Mouse (Mus musculus) fibroblast of lung, adult 2 months (primary cell): ENCODE results near the gene Nacc1.
"Not testable (repeated sequence)": the region's sequence is repeated elsewhere in the genome, so short reads cannot be mapped to it uniquely, and the experiment has no call there.

ENCODE experiments used
- DNase-seq: peaks from one replicate; pipeline ENCODE4 v3.0.0-alpha.2; 2011; ENCODE audit warnings: low read depth

Nacc1 gene

GRCm38 (mm10) chr8:84698929-84699401 is 11.3 kb upstream of the Nacc1 start:
- DNase-seq, result peak; percentile 81

DNA sequence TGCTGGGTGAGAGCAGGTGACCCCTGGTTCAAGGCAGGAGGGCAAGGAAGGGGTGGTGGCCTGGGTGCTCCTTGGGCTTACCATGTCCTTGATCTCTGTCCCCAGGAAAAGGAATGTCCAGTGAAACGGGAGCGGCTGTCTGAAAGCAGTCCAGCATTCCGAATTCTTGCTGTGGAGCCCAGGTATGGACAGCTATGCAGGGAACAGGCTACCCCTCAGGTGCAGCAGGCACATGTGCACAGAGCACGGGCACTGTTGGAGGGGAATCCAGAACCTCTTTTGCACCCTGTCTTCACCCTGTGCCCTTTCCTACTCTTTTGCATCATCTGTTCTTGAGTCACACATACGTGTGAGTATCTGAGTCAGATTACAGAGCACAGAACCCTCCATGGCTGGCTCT is 10.6 kb upstream of the Nacc1 start:
- no peak for DNase-seq

GRCm38 (mm10) chr8:84697166-84698130 is 9.8 kb upstream of the Nacc1 start:
- no peak for DNase-seq

- no peak for DNase-seq
Measured at GRCm38 (mm10) chr8:84695140-84695539, 7.5 kb upstream of the Nacc1 start.

DNA sequence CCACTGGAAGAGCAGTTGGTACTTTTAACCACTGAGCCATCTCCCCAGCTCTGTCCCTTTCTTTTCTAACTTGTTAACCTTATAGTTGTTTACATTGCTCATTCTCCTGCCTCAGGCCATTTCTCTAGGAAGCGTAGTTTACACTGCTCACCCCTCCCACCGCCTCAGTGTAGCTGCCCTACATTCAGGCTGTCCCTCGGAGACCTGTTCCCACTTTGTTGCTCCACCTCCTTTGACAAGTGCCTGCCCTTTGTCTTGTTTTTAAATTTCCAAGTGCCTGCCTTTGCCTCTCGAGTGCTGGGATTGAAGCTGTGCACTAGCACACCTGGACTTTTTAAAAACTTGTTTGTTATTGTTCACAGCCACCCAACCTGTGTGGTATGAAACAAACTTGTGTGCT is 5.7 kb upstream of the Nacc1 start:
- DNase-seq, result no peak

GRCm38 (mm10) chr8:84689091-84689915 is 1.6 kb upstream of the Nacc1 start:
- DNase-seq, result no peak

DNA sequence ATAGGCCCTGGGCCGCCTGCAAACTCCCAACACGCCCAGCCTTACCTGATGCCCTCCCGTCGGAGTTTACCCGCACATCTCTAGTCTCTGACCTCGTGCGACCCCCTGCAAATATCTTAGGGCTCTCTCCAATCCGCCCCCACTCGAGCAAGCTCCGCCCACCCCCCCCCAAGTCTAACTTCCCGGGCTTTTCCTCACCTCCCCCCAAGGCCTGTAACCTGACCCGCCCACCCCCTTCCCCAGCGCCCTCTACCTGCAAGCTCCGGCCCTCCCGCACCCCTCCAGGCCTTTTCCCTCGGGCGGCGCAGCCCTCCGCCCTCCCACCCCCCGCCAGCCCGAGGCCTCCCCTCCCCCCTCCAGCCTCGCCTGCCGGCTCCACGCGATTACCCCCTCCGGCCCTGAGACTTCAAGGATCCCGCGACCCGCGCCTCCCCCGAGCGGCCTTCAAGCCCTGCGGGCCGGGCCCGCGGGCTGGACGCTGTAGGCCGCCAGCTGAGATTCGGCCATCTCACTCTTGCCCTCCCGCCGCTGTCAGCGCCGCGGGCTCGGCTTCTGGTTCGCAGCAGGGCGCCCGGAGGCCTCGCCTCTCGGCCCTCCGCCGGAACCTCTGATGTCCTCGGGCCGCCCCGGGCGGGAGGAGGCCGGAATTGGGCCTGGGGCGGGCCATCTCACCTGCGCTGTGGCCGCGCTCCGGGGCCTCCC is 508 bp downstream of the Nacc1 start:
- DNase-seq, result no peak

DNA sequence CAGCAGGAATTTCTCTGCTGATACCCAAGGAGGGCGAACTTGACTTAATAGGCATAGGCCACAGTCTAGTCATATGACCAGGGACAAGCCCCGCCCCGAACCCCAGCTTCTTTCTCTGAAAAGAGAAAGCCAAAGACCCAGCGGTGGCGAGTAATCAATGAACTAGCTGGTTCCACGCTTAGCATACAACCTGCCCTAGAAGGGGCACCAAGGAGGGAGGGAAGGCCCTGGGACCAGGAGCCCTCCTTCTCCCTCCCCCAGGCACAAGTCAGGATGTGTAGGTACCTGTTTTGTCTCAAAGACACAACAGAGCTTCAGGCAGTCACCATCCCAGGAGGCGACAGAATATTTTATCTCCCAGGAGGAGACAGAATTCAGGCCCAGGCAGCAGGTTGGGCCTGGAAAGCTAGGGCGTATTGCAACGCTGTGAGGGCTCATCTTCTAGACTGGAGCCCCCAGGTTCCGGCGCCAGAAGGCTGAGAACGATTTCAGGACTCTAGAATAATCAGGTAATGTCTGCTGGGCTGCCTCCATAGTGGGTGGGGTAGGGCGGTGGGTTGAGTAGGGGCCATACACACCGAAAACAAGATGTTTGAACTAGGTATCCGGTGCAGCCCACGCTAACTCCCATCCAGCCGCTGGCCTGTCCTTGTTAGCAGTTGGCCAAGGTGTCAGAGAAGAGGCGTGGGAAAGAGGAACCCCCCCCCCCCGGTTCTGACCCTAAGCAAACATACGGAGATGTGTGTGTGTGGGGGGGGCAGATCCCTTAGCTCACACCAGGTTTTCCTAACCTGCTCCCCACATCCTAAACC is 1.3 kb downstream of the Nacc1 start, which contains the start of gene Trmt1:
Gene Trmt1 (plus strand): TSS at position 117 of the 812 bp plus-strand sequence.
- DNase-seq, result no peak

DNA sequence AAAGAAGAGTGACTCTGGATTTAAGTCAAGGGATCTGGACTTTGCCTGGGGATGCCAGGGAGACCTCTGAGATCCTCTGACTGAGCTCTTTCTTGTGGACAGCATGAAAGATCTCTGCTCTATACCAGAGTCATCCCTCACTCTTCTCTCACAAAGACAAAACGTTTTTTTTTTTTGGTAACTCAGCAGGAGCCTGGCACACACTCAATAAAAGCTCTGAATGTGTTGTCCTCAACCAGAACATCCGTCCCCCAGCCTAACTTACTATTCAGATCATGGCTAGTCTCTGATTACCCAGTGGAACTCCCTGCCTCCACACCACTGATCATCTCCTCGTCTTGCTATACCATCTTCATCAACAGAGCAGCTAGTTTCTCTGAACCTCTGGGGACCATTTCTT is 3.1 kb downstream of the Nacc1 start:
- no peak for DNase-seq

DNA sequence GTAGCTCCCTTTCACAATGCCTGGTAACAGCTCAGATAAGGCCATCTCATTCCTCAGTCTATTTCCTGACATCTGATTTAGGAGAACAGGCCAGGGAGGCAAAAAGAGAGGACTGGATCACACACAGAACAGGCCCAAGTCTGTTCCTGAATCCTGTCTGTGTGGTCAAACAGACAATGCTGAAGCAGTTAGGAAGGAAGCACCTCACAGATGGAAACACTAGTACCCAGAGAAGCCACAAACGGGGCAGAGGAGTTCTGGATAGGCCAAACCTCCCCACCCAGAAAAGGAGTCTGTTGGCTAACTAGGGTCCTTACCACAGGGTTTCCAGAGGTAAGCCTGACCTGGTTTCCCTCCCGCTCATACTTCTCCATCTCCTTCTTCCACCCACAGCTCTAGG is 5.4 kb downstream of the Nacc1 start:
- no peak for DNase-seq

DNA sequence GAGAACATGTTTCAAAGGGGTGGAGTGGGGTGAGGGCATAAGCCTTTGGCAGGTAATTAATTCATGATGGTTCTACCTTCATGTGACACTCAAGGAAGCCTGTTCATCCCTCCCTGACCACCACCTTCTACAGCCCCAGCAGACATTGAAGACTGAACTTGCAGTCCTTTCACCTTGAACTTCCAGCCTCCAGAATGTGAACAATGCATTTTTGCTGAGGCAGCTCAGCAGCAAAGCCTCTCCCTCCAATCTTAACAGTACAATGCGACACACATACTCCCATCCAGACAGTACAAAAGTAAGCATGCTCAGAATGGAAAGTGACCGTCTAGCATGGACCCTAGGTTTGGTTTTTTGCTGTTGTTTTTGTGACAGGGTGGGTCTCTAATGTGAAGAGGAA is 6.2 kb downstream of the Nacc1 start:
- no peak for DNase-seq

DNA sequence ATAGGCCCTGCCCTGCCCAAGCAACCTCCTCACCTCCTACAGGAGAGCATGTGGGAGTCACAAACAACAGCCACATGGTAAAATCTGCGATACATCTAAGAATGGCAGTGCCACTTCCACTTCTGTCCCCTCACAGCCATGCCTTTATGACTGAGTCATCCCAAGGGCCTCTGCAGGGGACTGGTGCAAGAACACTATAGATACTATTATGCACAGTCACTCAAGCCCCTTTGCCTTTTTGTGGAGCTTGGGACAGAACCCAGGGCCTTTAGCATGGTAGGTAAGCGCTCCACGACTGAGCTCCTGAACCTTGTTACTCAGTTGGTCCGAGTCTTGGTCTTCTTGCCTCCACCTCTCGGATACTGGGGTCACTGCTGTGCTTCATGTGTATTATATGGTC is 10.4 kb downstream of the Nacc1 start:
- DNase-seq, result no peak

DNA sequence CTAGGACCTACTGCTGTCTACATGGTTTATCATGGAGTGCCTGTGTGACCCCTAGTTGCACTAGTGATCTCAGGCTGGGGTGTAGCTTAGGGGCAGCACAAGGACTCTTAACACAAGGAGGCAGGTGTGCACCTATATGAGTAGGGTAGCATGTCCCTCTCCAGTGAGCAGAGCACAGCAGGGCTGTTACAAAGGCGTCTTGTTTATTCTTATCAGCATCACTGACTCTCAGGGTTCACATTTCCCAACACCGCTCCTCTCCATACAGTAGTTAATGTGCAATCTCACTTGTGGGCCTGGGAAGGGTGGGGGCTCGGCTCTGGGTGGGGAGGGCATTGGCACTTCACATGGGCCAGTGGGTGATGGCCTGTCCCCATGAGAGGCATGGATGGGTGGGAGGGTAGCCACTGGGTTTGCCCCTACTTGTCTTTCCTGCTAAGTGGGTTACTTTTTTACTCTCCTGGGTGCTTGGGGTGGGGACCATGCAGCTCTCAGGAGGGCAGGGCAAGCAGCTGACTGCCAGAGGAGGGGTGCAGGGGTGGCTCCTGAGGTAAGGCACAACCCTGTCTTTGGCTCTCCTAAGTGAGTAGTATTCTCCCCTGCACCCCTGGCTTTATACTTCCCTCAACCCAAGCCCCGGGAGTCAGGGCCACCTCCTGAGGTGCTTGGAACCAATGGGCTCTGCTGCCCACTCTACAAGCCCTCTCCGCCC is 17.2 kb downstream of the Nacc1 start:
- DNase-seq, result not testable (repeated sequence)

DNA sequence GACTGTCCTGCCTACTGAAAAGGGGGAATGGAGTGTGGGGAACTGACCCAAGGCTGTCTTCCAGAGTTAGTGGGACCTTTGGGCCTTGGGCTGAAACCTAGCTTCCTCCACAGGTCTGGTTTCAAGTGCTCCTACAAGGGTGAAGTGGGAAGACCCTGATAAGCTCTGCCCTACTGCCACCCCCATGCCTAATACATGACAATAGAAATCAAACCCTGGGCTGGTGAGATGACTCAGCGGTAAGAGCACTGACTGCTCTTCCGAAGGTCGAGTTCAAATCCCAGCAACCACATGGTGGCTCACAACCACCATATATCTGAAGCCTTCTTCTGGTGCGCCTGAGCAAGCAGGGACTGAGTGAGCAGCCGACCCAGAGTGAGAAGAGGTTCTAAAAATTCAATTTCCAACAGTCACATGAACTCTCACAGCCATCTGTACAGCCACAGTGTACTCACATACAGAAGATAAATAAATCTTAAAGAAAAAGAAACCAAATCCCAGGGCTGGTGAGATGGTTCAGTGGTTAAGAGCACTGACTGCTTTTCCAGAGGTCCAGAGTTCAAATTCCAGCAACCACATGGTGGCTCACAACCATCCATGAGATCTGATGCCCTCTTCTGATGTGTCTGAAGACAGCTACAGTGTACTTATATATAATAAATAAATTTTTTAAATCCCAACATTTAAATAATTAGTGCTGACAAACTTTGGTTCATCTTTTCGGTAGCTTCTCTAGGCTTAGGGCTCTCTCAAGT is 18.8 kb downstream of the Nacc1 start:
- DNase-seq, result no peak

- no peak for DNase-seq
Measured at GRCm38 (mm10) chr8:84668081-84668480, 19.6 kb downstream of the Nacc1 start.

DNA sequence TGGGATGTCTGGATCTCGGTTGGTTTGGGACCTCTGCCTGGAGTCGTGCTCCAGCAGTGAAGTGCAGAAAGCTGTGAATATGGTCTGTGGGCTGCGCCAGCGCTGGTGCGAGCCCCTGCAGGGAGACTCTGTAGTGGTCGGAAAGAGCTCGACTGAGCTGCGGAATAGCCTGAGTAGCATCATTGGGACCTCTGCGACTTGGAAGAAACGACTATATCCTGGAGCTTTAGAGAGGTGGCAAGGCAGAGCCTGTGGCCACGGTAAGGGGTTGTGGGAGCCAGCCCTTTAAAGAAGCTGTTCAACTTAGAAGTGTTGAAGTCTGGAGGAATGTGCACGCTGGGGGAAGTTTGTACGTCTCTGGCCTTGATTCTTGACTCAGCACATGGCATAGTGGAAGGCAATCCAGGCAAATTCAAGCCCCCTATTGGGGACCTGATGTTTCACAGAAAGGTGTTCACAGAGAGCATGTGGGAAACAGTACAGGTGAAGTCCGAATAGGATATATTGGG is 22.2 kb downstream of the Nacc1 start:
- DNase-seq, result no peak

- no peak for DNase-seq
Measured at GRCm38 (mm10) chr8:84664566-84665384, 22.9 kb downstream of the Nacc1 start.

DNA sequence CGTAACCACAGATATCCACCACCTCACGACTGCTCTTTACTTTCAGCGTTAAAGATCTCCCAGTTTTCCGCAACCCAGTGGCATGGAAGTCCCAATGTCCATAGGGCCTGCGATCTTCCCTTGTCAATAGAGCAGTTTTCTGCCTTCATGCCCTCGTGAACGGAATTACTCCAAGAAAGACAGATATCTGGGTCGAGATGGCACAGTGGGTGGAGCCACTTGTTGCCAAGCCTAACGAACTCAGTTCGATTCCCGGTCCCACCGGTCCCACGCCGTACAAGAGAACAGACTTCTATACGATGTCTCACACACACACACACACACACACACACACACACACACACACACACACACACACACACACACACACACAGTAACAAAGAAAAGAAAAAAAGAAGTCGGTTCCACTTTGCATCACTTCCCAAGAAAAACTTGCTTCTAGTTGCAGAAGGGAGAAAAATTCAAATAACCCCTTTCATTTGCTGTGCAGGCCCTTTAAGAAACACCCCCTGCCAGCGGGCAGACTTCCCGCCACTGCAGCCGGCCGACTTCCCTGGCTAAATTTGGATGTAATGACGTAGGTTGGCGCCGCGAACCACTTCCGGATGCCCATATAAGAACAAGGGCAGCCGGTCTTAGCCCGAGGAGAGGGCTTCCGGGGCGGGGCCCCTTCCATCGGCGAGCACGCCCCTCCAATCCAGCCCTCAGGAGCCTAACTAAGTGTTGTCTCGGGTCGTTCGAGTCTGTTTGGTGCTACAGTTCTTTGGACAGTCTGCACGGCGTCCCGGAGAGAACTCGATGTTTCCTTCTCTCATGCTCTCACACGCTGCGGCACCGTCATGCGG is 24.0 kb downstream of the Nacc1 start:
- peak; percentile 94 for DNase-seq
